Mouse (Mus musculus) erythroblast, embryonic 14.5 days (primary cell): ENCODE measurements around the gene Rpl26.

Experiments
- GATA1 ChIP-seq: IDR thresholded peaks from 2 replicates; pipeline ENCODE4 v1.6.1; 2012; ENCODE audit warnings: low read length, inconsistent platforms, mixed read lengths
- TAL1 ChIP-seq: IDR thresholded peaks from 3 replicates; pipeline ENCODE4 v1.6.1; 2012; ENCODE audit warnings: low read length, inconsistent platforms, mixed read lengths

- TF ChIP-seq GATA1 (no peak), TAL1 (no peak)
Measured at GRCm38 (mm10) chr11:68896247-68896646, 5.1 kb upstream of the Rpl26 start.
